Mouse (Mus musculus) thymus, postnatal 4 days (tissue): ENCODE results near the gene Gramd1a.
A peak's percentile ranks its signal among the peaks of the same experiment; 100 is the strongest.

Experiments used
- DNase-seq: peaks from one replicate; pipeline ENCODE4 v3.0.0; 2021

The Gramd1a gene

DNA sequence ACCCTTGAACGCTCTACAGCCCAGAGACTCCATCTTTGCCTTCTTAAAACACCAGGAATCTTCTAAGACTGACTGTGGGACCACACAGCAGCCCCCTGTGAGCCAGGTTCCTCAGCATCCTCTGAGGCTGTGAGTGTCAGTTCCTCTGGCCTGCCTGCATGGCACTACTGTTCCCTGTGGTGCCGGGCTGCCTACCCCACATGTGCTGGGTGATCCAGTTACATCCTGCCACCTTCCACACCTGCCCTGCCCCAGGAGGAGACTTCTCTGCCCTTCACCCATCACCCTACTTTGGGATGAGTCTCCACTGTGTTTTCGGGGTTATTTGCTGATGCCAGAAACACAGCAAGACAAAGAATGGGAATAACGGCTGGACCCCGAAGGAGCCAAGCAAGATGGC, 36.1 kb downstream of the Gramd1a start:
- no peak for DNase-seq

DNA sequence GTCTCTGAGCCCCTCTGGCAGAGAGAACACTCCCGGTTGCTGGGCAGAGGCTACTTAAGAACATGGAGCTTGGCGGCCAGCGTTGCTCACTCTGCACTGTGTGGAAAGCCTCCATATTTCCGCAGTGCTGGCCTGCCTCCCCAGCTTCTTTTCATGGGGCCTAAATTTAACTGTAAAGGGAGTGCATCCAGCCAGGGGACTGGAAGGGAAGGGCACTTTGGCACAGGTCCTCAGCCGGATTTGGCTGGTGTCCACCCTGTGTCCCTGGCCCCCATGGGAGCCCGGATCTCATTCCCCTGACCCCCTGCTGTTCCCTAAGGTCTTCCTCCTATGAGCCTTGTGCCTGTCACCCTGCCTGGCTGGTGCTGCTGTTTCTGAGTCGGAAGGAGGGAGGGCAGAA, 37.2 kb downstream of the Gramd1a start:
- DNase-seq, result no peak

DNA sequence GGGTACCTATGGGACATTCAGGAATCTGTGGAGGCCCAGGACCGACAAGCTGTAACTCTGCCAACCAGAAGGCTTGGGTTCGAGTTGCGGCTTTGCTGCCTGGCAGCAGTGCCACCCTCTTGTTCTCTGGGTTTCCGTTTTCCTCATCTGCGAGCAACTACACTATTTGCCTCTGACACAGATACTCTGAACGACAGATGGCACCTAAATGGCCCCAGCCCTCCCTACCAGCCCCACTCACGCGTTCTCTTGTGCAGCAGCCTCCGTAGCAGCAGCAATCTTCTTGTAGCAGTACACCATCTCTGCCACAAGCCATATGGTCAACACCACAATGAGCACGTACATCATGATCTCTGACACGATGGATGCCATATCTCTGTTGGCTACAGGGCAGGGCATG, 38.2 kb downstream of the Gramd1a start:
- no peak for DNase-seq

DNA sequence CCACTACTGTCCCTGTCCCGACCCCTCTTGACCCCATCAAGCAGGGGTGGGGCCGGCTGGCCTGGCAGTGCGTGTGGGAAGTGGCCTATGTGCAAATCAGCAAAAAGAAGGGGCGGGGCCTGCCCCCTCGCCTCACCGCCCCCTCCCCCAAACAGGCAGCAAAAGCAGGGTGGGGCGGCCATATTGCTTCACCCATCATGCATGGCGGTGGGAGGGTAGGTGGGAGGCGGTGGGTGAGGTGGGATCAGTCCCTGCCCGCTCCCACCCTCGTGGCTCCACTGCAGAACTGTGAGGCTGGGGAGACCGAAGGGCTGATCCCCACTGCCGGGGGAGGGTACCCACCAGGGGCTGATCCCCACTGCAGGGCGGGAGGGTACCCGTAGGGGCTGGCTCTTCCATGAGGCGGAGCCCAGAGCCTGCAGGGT, 39.0 kb downstream of the Gramd1a start:
- DNase-seq, result no peak

DNA sequence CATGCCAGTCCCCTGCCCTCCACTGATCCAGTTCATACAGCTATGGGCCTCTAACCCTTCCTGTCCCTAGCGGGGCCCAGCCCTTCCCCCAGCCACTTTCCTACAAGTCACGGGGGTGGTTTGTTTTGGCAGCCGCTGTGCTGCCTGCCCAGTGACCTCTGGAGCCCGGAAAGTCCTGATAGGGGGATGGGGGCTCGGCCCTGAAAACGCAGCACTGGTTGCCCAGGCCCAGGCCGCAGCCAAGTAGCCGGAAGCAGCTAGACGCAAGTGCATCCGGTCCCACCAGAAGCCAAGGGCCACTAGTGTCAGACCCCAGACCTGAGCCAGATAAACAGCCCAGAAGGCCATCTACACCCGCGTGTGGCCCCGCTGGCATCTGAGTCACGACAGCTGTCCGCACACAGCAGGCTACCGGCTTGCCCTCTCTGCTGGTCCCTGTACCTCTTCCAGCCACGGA, 40.1 kb downstream of the Gramd1a start:
- DNase-seq, result no peak

DNA sequence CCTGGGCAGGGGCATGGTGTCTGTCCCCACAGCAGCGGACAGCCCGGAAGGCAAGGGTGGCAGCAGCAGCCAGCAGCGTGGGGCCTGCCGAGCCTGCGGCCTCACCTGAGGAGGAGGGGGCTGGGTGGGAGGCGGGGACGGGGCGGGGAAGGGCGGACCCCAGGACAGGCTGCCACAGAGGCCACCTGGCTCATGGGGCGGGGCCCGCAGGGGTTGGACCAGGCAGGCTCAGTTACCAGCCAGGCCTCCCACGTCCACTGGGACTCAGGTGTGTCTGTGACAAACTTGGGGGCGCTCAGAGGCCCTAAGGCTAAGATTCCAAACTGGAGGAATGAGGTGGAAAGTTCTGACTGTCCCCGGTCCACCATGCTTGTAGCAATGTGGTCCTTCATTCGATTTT, 40.5 kb downstream of the Gramd1a start, which contains the start of gene Hpn:
Gene Hpn (minus strand): TSS at position 109 of the 400 bp plus-strand sequence.
- no peak for DNase-seq

DNA sequence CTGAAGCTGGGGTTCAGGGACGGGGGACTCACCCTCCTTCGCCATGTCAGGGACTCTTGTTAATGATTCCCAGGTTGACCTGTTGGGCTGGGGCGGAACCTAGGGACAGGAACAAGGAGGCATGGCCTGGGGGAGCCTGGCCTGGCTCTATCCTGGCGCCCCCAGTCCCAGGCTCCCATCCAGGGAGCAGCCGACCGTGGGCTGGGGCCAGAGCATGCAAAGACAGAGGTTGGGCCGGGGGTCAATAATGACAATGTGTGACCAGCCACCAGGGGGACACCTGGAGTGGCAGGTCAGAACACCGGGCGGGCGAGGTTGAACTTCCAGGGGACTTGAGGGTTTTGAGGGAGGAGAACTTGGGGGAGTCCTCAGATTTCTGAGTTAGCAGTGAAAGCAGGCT, 41.0 kb downstream of the Gramd1a start:
- DNase-seq, result no peak

- no peak for DNase-seq
These were observed 41.9 kb downstream of the Gramd1a start for GRCm38 (mm10) chr7:31113800-31114199.

GRCm38 (mm10) chr7:31112036-31112435, 43.7 kb downstream of the Gramd1a start:
- DNase-seq, result no peak

GRCm38 (mm10) chr7:31110861-31111385, 44.8 kb downstream of the Gramd1a start:
- no peak for DNase-seq

GRCm38 (mm10) chr7:31109796-31110195, 45.9 kb downstream of the Gramd1a start:
- no peak for DNase-seq

- DNase-seq, result no peak
These were observed 46.6 kb downstream of the Gramd1a start for GRCm38 (mm10) chr7:31109091-31109490.

DNA sequence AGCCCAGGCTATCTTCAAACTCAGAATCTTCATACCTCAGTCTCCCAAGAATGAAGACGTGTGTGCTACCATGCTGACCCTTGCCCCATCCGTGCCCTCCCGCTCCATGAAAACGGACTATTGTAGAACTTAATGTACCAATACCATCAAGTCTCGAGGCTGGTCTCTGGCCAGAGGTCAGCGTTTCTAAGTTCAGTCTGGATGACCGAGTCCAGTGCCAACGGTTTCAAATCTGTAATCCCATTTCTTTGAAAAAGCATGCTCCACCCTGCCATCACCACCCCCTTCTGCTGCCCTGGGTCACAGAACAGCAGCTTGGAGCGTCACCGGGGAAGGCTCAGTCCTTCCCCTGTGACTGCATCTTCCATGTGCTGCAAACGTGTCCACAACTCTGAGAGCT, 47.9 kb downstream of the Gramd1a start:
- DNase-seq, result no peak

DNA sequence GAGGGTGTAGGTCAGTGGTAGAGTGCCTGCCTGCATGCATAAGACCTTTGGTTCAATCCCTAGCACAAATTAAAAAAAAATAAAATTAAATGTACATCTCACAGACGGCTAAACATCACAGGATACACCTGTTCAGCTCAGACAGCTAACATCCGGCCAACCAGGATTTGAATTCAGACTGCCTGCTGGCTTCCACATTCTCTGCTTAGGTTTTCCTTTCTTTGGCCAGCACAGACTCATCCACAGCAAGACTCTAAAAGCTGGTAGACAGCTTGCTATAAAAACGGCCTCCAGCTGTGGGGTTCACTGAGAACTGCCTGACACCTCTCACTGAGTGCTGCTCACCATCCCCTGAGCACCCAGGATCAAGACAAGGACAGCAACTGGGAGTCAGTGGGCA, 49.5 kb downstream of the Gramd1a start:
- DNase-seq, result no peak

GRCm38 (mm10) chr7:31105061-31105768, 50.5 kb downstream of the Gramd1a start:
- peak; percentile 66 for DNase-seq

GRCm38 (mm10) chr7:31100786-31101185, 54.9 kb downstream of the Gramd1a start:
- no peak for DNase-seq

- DNase-seq, result peak; percentile 51
These were observed 56.1 kb downstream of the Gramd1a start for GRCm38 (mm10) chr7:31099612-31099982.

GRCm38 (mm10) chr7:31098697-31099611, 56.7 kb downstream of the Gramd1a start:
- DNase-seq, result peak; percentile 43

- DNase-seq, result peak; percentile 94
These were observed 58.0 kb downstream of the Gramd1a start for GRCm38 (mm10) chr7:31097583-31098248.

GRCm38 (mm10) chr7:31096892-31097564, 58.7 kb downstream of the Gramd1a start:
- DNase-seq, result no peak

DNA sequence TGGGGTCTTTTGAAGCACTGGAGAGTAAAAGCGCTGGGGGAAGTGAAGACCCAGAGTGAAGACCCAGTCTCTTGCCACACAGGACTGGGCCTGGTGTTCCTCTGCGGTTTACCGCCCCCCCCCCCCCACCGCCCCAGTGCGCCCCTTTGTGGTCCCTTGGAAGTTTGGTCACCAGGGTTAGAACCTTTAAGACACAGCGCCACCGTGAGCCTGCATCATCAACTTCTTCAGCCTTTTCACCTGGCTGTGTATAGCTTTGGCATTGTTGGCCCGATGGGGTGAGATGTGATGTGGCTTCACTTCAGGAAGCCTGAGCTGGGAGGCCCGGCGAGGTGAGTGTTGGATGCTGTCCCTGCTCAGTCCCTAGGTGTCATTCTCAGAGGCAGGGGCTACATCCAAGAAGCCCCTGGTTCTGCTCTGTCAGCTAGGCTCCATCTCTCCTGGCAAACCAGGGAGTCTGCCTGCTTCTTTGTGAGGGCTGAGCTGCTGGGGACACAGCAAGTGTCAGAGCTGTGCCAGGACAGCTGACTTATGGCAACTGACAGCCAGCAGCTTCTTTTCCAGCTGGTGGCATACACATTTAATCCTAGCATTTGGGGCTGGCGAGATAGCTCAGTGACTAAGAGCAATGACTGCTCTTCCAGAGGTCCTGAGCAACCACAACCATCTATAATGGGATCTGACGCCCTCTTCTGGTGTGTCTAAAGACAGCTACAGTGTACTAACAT, 60.8 kb downstream of the Gramd1a start:
- DNase-seq, result peak; percentile 78

GRCm38 (mm10) chr7:31089721-31090120, 66.0 kb downstream of the Gramd1a start:
- no peak for DNase-seq
